Mouse (Mus musculus) adrenal gland, adult (tissue): ENCODE measurements around the gene Dscaml1.

Experiments used
- DNase-seq, 2 experiments: peaks; one replicate each; pipeline ENCODE4 v3.0.0; 2022 to 2023; ENCODE audit warnings: low spot score in 1 of 2; ENCODE audit not compliant: inconsistent age in 2 of 2

Dscaml1 gene

GRCm38 (mm10) chr9:45411111-45411510 is 15.3 kb upstream of the Dscaml1 start:
- no peak for DNase-seq

GRCm38 (mm10) chr9:45411803-45412202 is 14.6 kb upstream of the Dscaml1 start:
- peak in 1 of 2 experiments; percentile 68 for DNase-seq

- DNase-seq, result peak; percentile 79 to 94
These were observed 14.1 kb upstream of the Dscaml1 start for GRCm38 (mm10) chr9:45412287-45412686.

- no peak for DNase-seq
These were observed 13.5 kb upstream of the Dscaml1 start for GRCm38 (mm10) chr9:45412700-45413477.

GRCm38 (mm10) chr9:45413478-45414140 is 12.8 kb upstream of the Dscaml1 start:
- DNase-seq, result peak in 1 of 2 experiments; percentile 76

- DNase-seq, result peak in 1 of 2 experiments; percentile 69
These were observed 10.5 kb upstream of the Dscaml1 start for GRCm38 (mm10) chr9:45415912-45416311.

- peak; percentile 54 to 84 for DNase-seq
These were observed 9.2 kb upstream of the Dscaml1 start for GRCm38 (mm10) chr9:45417245-45417644.

- DNase-seq, result no peak
These were observed 8.2 kb upstream of the Dscaml1 start for GRCm38 (mm10) chr9:45418252-45418651.

GRCm38 (mm10) chr9:45421209-45421608 is 5.2 kb upstream of the Dscaml1 start:
- peak in 1 of 2 experiments; percentile 61 for DNase-seq

- DNase-seq, result no peak
These were observed 3.6 kb upstream of the Dscaml1 start for GRCm38 (mm10) chr9:45422761-45423298.

GRCm38 (mm10) chr9:45429392-45429791 is 3.0 kb downstream of the Dscaml1 start:
- no peak for DNase-seq

- DNase-seq, result peak in 1 of 2 experiments; percentile 35
These were observed 3.7 kb downstream of the Dscaml1 start for GRCm38 (mm10) chr9:45429951-45430697.

GRCm38 (mm10) chr9:45430698-45430959 is 4.2 kb downstream of the Dscaml1 start:
- no peak for DNase-seq

GRCm38 (mm10) chr9:45431150-45431549 is 4.7 kb downstream of the Dscaml1 start:
- no peak for DNase-seq

- DNase-seq, result no peak
These were observed 6.2 kb downstream of the Dscaml1 start for GRCm38 (mm10) chr9:45432639-45433038.

- no peak for DNase-seq
These were observed 6.7 kb downstream of the Dscaml1 start for GRCm38 (mm10) chr9:45433119-45433518.

- no peak for DNase-seq
These were observed 7.7 kb downstream of the Dscaml1 start for GRCm38 (mm10) chr9:45434171-45434570.

- DNase-seq, result no peak
These were observed 12.6 kb downstream of the Dscaml1 start for GRCm38 (mm10) chr9:45439025-45439424.

- no peak for DNase-seq
These were observed 13.8 kb downstream of the Dscaml1 start for GRCm38 (mm10) chr9:45440083-45440784.

- DNase-seq, result no peak
These were observed 17.9 kb downstream of the Dscaml1 start for GRCm38 (mm10) chr9:45444251-45444798.

GRCm38 (mm10) chr9:45449658-45450057 is 23.2 kb downstream of the Dscaml1 start:
- DNase-seq, result no peak
